Mouse (Mus musculus): Measurements from ENCODE around the gene Dse.
A peak's percentile ranks its signal among the peaks of the same experiment; 100 is the strongest.

The Dse gene

GRCm38 (mm10) chr10:34198574-34198973, 8.9 kb downstream of the Dse start:
- DNase-seq = no peak

GRCm38 (mm10) chr10:34198061-34198460, 9.5 kb downstream of the Dse start:
- DNase-seq = no peak

GRCm38 (mm10) chr10:34197269-34197668, 10.2 kb downstream of the Dse start:
- no peak for DNase-seq

- DNase-seq = no peak
These were observed 12.6 kb downstream of the Dse start for GRCm38 (mm10) chr10:34194957-34195356.

GRCm38 (mm10) chr10:34194503-34194902, 13.0 kb downstream of the Dse start:
- no peak for DNase-seq

- no peak for DNase-seq
These were observed 20.8 kb downstream of the Dse start for GRCm38 (mm10) chr10:34186571-34187260.

GRCm38 (mm10) chr10:34185556-34185955, 22.0 kb downstream of the Dse start:
- no peak for DNase-seq

GRCm38 (mm10) chr10:34184956-34185355, 22.6 kb downstream of the Dse start:
- DNase-seq = no peak

GRCm38 (mm10) chr10:34183731-34184130, 23.8 kb downstream of the Dse start:
- DNase-seq = peak; percentile 10 to 23

- DNase-seq = no peak
These were observed 31.5 kb downstream of the Dse start for GRCm38 (mm10) chr10:34175870-34176606.

GRCm38 (mm10) chr10:34172663-34173282, 34.7 kb downstream of the Dse start:
- no peak for DNase-seq

- no peak for DNase-seq
These were observed 35.9 kb downstream of the Dse start for GRCm38 (mm10) chr10:34171660-34172059.

- DNase-seq = no peak
These were observed 36.3 kb downstream of the Dse start for GRCm38 (mm10) chr10:34171191-34171590.

- no peak for DNase-seq
These were observed 40.5 kb downstream of the Dse start for GRCm38 (mm10) chr10:34166971-34167370.

- no peak for DNase-seq
These were observed 51.5 kb downstream of the Dse start for GRCm38 (mm10) chr10:34155796-34156554.

GRCm38 (mm10) chr10:34151827-34152226, 55.7 kb downstream of the Dse start:
- peak; percentile 18 to 26 for DNase-seq

GRCm38 (mm10) chr10:34150454-34150853, 57.1 kb downstream of the Dse start:
- no peak for DNase-seq

- no peak for DNase-seq
These were observed 57.7 kb downstream of the Dse start for GRCm38 (mm10) chr10:34149772-34150171.

- DNase-seq = no peak
These were observed 65.8 kb downstream of the Dse start for GRCm38 (mm10) chr10:34141693-34142092.

GRCm38 (mm10) chr10:34139768-34140167, 67.7 kb downstream of the Dse start:
- DNase-seq = no peak

GRCm38 (mm10) chr10:34138027-34138426, 69.5 kb downstream of the Dse start:
- no peak for DNase-seq

- peak in 1 of 2 experiments; percentile 4 for DNase-seq
These were observed 71.1 kb downstream of the Dse start for GRCm38 (mm10) chr10:34136432-34136831.

- DNase-seq = no peak
These were observed 76.2 kb downstream of the Dse start for GRCm38 (mm10) chr10:34131356-34131755.
